Mouse (Mus musculus) CH12.LX (cell line): ENCODE results near the gene Tlx1.

Experiments used
- BHLHE40 ChIP-seq: IDR thresholded peaks from 2 replicates; pipeline ENCODE4 v1.6.1; 2011; ENCODE audit warnings: mild to moderate bottlenecking, low read depth, low read length, improper control_type of control experiment
- CTCF ChIP-seq, 2 experiments: IDR thresholded peaks in 1 of 2; conservative IDR thresholded peaks in 1 of 2; 2 replicates each; pipeline ENCODE4 v1.5.1; 2011 to 2012; ENCODE audit warnings: low read depth in 2 of 2, low read length in 2 of 2, improper control_type of control experiment in 1 of 2, inconsistent platforms in 1 of 2, mild to moderate bottlenecking in 1 of 2, moderate library complexity in 1 of 2
- E2F4 ChIP-seq: IDR thresholded peaks from 2 replicates; pipeline ENCODE4 v1.6.1; 2011; ENCODE audit warnings: low read depth, low read length, improper control_type of control experiment; ENCODE audit not compliant: insufficient replicate concordance
- EP300 ChIP-seq: IDR thresholded peaks from 2 replicates; pipeline ENCODE4 v1.6.1; 2011; ENCODE audit warnings: low read length, improper control_type of control experiment
- JUN ChIP-seq: IDR thresholded peaks from 2 replicates; pipeline ENCODE4 v1.6.1; 2011; ENCODE audit warnings: low read depth, mild to moderate bottlenecking, low read length, improper control_type of control experiment, moderate library complexity; ENCODE audit not compliant: insufficient read depth
- NELFE ChIP-seq: IDR thresholded peaks from 2 replicates; pipeline ENCODE4 v1.6.1; 2011; ENCODE audit warnings: low read depth, low read length, improper control_type of control experiment
- POLR2A ChIP-seq: IDR thresholded peaks from 2 replicates; pipeline ENCODE4 v1.6.1; 2011; ENCODE audit warnings: low read depth, mild to moderate bottlenecking, improper control_type of control experiment, low read length
- SMC3 ChIP-seq: IDR thresholded peaks from 2 replicates; pipeline ENCODE4 v1.6.1; 2011; ENCODE audit warnings: low read depth, low read length, improper control_type of control experiment
- ZMIZ1 ChIP-seq: IDR thresholded peaks from 2 replicates; pipeline ENCODE4 v1.6.1; 2012; ENCODE audit warnings: low read depth, mild to moderate bottlenecking, inconsistent platforms, low read length, improper control_type of control experiment

DNA sequence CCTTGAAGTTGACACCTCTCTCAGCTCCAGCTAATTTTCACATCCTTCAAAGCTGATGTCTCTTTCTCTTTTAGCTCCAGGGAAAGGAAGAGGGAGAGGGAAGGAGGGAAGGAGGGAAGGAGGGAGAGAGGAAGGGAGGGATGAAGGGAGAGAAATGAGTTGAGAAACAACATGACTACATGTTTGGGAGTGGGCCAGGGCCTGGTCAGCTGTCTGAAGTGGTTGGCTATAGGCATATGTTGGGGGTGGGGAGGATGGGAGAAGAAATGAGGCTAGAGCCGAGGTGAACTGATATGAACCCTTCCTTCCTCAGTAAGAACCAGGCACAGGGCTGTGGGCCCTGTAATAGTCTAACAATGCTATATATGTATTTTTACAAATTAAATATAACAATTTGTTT, 44.9 kb upstream of the Tlx1 start:
- no peak for TF ChIP-seq E2F4
- no peak for TF ChIP-seq BHLHE40
- TF ChIP-seq EP300: no peak
- no peak for TF ChIP-seq CTCF (conservative IDR thresholded peaks at IDR 0.05 in 1 of 2, IDR thresholded peaks at IDR 0.05 in 1 of 2; ENCODE audit: low read depth in 2 of 2, low read length in 2 of 2)
- TF ChIP-seq POLR2A: no peak
- no peak for TF ChIP-seq ZMIZ1
- no peak for TF ChIP-seq JUN
- TF ChIP-seq NELFE: no peak
- no peak for TF ChIP-seq SMC3
